Mouse (Mus musculus) stomach, postnatal 0 days (tissue): ENCODE measurements around the gene Atad2b.

Source experiments
- CTCF ChIP-seq: IDR thresholded peaks from 2 replicates; pipeline ENCODE4 v1.5.1; 2016; ENCODE audit warnings: antibody characterized with exemption, low read depth, mild to moderate bottlenecking, moderate library complexity
- EP300 ChIP-seq: optimal IDR thresholded peaks from 2 replicates; pipeline ENCODE3; 2016; ENCODE audit warnings: antibody characterized with exemption

GRCm38 (mm10) chr12:4868924-4869323 is 48.2 kb upstream of the Atad2b start:
- TF ChIP-seq CTCF (no peak), EP300 (no peak)
